In the genomic region with DNA sequence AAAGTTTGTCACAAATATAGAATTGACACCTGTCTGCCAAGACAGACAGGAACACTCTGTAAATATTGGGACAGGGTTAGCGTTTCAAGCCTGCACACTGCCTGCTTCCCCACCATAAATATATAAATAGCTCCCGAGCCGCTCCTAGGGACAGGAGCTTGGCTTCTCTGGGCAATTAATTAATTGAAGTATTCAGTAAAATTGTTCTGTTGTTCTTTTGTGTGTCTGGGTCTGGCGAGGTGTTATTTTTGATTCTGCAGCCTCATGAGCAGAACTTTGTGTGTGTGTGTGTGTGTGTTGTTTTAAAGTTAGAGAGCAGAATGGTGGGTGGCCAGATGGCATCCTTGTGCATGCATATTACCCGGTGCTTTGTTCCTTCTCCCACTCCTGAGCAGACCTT, we compare ENCODE assay signal across 15 mouse cellular contexts.
"Had no signal": no experiment of that assay in that cellular context is flagged by ENCODE, and none has a peak within 500 bp of the region (broad histone marks: within the 10 kb centered on the region; RNA-seq: fewer than 3 reads in every experiment).

No protein-coding gene starts in this region.

- DNase-seq: kidney, adult 11 months; kidney, adult 8-10 months; kidney, postnatal 10 days; kidney, postnatal 36 days; left cerebral cortex, postnatal 4 days; liver, postnatal 0 days; lung, embryonic 14.5 days; right cerebral cortex, adult 18-20 months; right cerebral cortex, postnatal 14 days; right cerebral cortex, postnatal 4 days; spleen, adult 18-20 months; thymus, postnatal 25 days had no signal

- ATAC-seq: intestine, embryonic 15.5 days; liver, postnatal 0 days; lung, postnatal 0 days; midbrain, embryonic 15.5 days had no signal
